Mouse (Mus musculus) neutrophil, adult 5-6 weeks (primary cell): ENCODE data around the gene Plin5. TPM values are rescaled to one million over a fixed set of nuclear protein-coding genes. Genes with fewer than 3 reads are reported as not detected.

Experiments
- ATAC-seq: fragments of 151-379, 151-347 bp; 2 replicates; pipeline ENCODE4 v1.8.0; 2017; ENCODE audit warnings: mild to moderate bottlenecking, moderate TSS enrichment; ENCODE audit not compliant: insufficient number of reproducible peaks, poor library complexity, low FRiP score, severe bottlenecking; ENCODE audit errors: extremely low read depth
- total RNA-seq: library from RNA; stranded (forward); fragments of 200-1000 nt; gene quantifications from 2 replicates; pipeline ENCODE4 v1.2.3, GENCODE M21; 2017

Gene Plin5
- 3.4 and 4.0 TPM in 2 replicates for total RNA-seq

- ATAC-seq = 0 out of 2 replicates have a peak, but pooled peaks have one; percentile 18
Measured at GRCm38 (mm10) chr17:56117251-56117710, at the start of gene Plin5. Gene Plin5 (minus strand): TSS chr17:56117596.

- ATAC-seq = no peak
Measured at GRCm38 (mm10) chr17:56165671-56166070, 48.3 kb upstream of the Plin5 start.

- no peak for ATAC-seq
Measured at GRCm38 (mm10) chr17:56164510-56164909, 47.1 kb upstream of the Plin5 start.

GRCm38 (mm10) chr17:56163523-56164102, 46.2 kb upstream of the Plin5 start:
- ATAC-seq = no peak

GRCm38 (mm10) chr17:56162231-56162774, 44.9 kb upstream of the Plin5 start, which contains the start of gene Tnfaip8l1:
Gene Tnfaip8l1 (plus strand): TSS chr17:56162477.
- ATAC-seq = peak; percentile 95

GRCm38 (mm10) chr17:56159729-56160128, 42.3 kb upstream of the Plin5 start:
- ATAC-seq = no peak

- no peak for ATAC-seq
Measured at GRCm38 (mm10) chr17:56153643-56154042, 36.2 kb upstream of the Plin5 start.

GRCm38 (mm10) chr17:56149897-56150296, 32.5 kb upstream of the Plin5 start:
- no peak for ATAC-seq

- no peak for ATAC-seq
Measured at GRCm38 (mm10) chr17:56148790-56149618, 31.6 kb upstream of the Plin5 start.

GRCm38 (mm10) chr17:56148280-56148679, 30.9 kb upstream of the Plin5 start:
- peak; percentile 65; the same call in 1 of the 2 replicates for ATAC-seq

GRCm38 (mm10) chr17:56147420-56147819, 30.0 kb upstream of the Plin5 start:
- ATAC-seq = no peak

- ATAC-seq = no peak
Measured at GRCm38 (mm10) chr17:56146131-56146530, 28.7 kb upstream of the Plin5 start.

GRCm38 (mm10) chr17:56144546-56144945, 27.1 kb upstream of the Plin5 start:
- ATAC-seq = no peak

- ATAC-seq = no peak
Measured at GRCm38 (mm10) chr17:56141702-56142605, 24.6 kb upstream of the Plin5 start.

- ATAC-seq = no peak
Measured at GRCm38 (mm10) chr17:56139858-56140595, 22.6 kb upstream of the Plin5 start, which contains the start of gene Sema6b. Gene Sema6b (minus strand): TSS chr17:56140343.

GRCm38 (mm10) chr17:56139355-56139754, 22.0 kb upstream of the Plin5 start:
- ATAC-seq = no peak

GRCm38 (mm10) chr17:56137839-56138613, 20.6 kb upstream of the Plin5 start:
- no peak for ATAC-seq
